Mouse (Mus musculus): ENCODE measurements at regions not wholly inside any gene's neighbourhood (a gene's known extent, or its start where the extent isn't known, plus 50 kb on each side); places are given as distances from the start of the nearest gene placed in this dataset.

- Histone ChIP-seq H3K4me3 (no peak overlapping the region), H3K27ac (no peak overlapping the region)
- DNase-seq (ENCODE audit: low spot score in 2 of 2): no peak
- no peak for TF ChIP-seq CTCF (conservative IDR thresholded peaks at IDR 0.05)
Measured at GRCm38 (mm10) chr3:139135371-139135770, 60.4 kb upstream of the Rap1gds1 start.

- no peak for TF ChIP-seq CTCF (conservative IDR thresholded peaks at IDR 0.05)
- no peak overlapping the region for H3K27ac ChIP-seq
- no peak for DNase-seq (ENCODE audit: low spot score in 2 of 2)
Measured at GRCm38 (mm10) chr3:139136044-139136443, 61.0 kb upstream of the Rap1gds1 start.

GRCm38 (mm10) chr3:139152654-139153053 is 52.8 kb upstream of the Stpg2 start:
- no peak for DNase-seq (ENCODE audit: low spot score in 2 of 2)
- H3K27ac ChIP-seq: no peak overlapping the region
- H3K4me3 ChIP-seq: no peak overlapping the region
- peak; percentile 63 for TF ChIP-seq CTCF (conservative IDR thresholded peaks at IDR 0.05)

More at GRCm38 (mm10) chr3:139136044-139136443, 61.0 kb upstream of the Rap1gds1 start:
- H3K4me3 ChIP-seq: no peak overlapping the region

DNA sequence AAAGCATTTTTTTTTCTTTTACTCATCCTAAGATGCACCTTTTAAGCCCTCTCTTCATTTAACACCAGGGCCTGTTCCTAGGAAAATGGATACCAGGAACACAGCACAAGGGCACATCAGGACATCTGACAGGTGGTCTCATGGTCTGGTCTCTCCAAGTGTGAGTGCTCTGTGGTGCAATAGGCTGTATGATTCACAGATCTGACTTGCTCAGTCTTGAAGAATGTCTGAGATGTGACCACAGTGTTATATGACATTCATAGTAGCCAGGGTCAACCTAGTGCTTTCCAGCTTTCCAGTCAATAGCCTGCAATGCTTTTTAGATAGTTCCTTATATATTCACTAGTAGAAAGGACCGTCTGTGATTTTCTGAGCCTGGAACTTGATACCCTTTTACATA is 51.2 kb upstream of the Stpg2 start:
- Histone ChIP-seq H3K27ac (no peak overlapping the region), H3K4me3 (no peak overlapping the region)
- TF ChIP-seq CTCF (conservative IDR thresholded peaks at IDR 0.05): no peak
- DNase-seq (ENCODE audit: low spot score in 2 of 2): no peak

Data from layer of hippocampus, adult 2 months (tissue).